Mouse (Mus musculus) intestine, embryonic 14.5 days (tissue): ENCODE data around the gene Cadm4. TPM values are rescaled to one million over a fixed set of nuclear protein-coding genes. Genes with fewer than 3 reads are reported as not detected.
A peak's percentile ranks its signal among the peaks of the same experiment; 100 is the strongest.

Source experiments
- ATAC-seq: fragments of 200-750 bp; cut with Nextera tagmentation; replicated peaks from 2 replicates; pipeline ENCODE4 v1.8.0; 2017; ENCODE audit warnings: low read depth, moderate number of reproducible peaks, moderate TSS enrichment, moderate library complexity; ENCODE audit not compliant: low FRiP score, low TSS enrichment
- DNase-seq: peaks from one replicate; pipeline ENCODE4 v3.0.0-alpha.2; 2018; ENCODE audit warnings: low spot score
- H3K27ac ChIP-seq: fragments of 300-500 bp; sonication (generic); 2 replicates; pipeline ENCODE4 v1.5.1; 2014; ENCODE audit warnings: low read depth, mild to moderate bottlenecking, control low read depth
- H3K27me3 ChIP-seq: fragments of 300-500 bp; sonication (generic); replicated peaks from 2 replicates; pipeline ENCODE4 v1.6.1; 2014; ENCODE audit warnings: low read length, control low read depth; ENCODE audit not compliant: control insufficient read depth, insufficient read depth
- H3K36me3 ChIP-seq: fragments of 300-500 bp; sonication (generic); 2 replicates; pipeline ENCODE4 v1.6.1; 2014; ENCODE audit warnings: low read length, control low read depth; ENCODE audit not compliant: control insufficient read depth, insufficient read depth
- H3K4me1 ChIP-seq: fragments of 300-500 bp; sonication (generic); replicated peaks from 2 replicates; pipeline ENCODE4 v1.6.1; 2014; ENCODE audit warnings: low read length, control low read depth, mixed read lengths; ENCODE audit not compliant: control insufficient read depth, insufficient read depth
- H3K4me2 ChIP-seq: fragments of 300-500 bp; sonication (generic); 2 replicates; pipeline ENCODE4 v1.6.1; 2014; ENCODE audit warnings: low read length
- H3K4me3 ChIP-seq: fragments of 300-500 bp; sonication (generic); 2 replicates; pipeline ENCODE4 v1.5.1; 2014; ENCODE audit warnings: low read depth, low read length, control low read depth, mixed read lengths
- H3K9ac ChIP-seq: fragments of 300-500 bp; sonication (generic); 2 replicates; pipeline ENCODE4 v1.6.1; 2014; ENCODE audit warnings: mild to moderate bottlenecking, low read length
- H3K9me3 ChIP-seq: fragments of 300-500 bp; sonication (generic); 2 replicates; pipeline ENCODE4 v1.6.1; 2016; ENCODE audit warnings: low read length, control low read depth; ENCODE audit not compliant: control insufficient read depth
- WGBS: fragments of 180-500 bp; shearing (Covaris S2); extraction: QIAGEN DNeasy Blood & Tissue Kit; methylation state at CpG from one replicate; pipeline ENCODE4 v1.1.7; 2014; 5-methylcytosine and 5-hydroxymethylcytosine counted together
- polyA plus RNA-seq: library from polyadenylated mRNA; unstranded; fragments of >200 nt; fragmentation: Nextera tagmentation; extraction: Ambion mirVana; gene quantifications from 2 replicates; pipeline ENCODE4 v1.2.1, GENCODE M21; 2014

The Cadm4 gene
- polyA plus RNA-seq: 0.64 and 1.7 TPM in 2 replicates

DNA sequence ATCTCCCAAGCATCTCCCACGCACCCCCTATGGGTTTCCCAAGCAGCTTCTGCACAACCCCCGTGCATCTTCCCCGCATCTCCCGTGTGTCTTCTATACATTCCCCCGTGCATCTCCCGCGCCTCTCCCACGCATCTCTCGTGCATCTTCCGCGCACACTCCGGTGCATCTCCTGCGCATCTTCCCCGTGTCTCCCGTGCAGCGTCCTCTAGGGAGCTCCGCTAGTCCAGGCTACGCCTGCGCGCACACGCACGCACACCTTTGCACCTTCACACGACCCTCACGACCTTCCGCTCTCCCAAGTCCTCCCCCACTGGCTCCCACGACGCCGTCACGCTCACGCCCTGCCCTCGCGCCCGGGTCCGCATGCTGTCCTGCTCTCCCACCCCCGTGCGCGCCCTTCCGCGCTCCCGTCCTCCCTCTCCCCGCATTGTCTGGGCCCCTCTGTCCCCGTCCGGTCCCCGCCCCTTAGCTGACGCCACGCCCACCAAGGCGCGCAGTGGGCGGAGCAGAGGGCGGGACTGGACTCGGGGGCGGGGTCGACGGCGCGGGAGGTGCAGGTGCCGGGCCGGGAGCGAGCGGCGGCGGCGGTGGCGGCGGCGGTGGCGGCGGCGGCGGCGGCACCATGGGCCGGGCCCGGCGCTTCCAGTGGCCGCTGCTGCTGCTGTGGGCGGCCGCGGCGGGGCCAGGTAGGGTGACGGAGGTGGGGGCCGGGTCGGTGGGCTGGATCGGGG, at the start of gene Cadm4:
TSS of gene Cadm4 (plus strand) at position 550 of the 734 bp plus-strand sequence.
- peak; percentile 97 for DNase-seq
- WGBS: under 1% methylated on average over 56 of the region's 83 CpGs
- Histone ChIP-seq H3K9ac (peak within 1 kb of the TSS; percentile 59), H3K27me3 (peaks cover 16% of the 10 kb centered on the region), H3K4me1 (no peaks in the 10 kb centered on the region), H3K4me3 (peak within 1 kb of the TSS; percentile 47), H3K4me2 (peak within 1 kb of the TSS; percentile 57), H3K27ac (no peak within 1 kb of the TSS), H3K36me3 (no peaks in the 10 kb centered on the region), H3K9me3 (0 out of 2 replicates have a peak, but pooled peaks cover 2% of the 10 kb centered on the region)
- peak; percentile 87 for ATAC-seq

- WGBS: 74% methylated on average over 5 of the region's 5 CpGs
These were observed 46.5 kb upstream of the Cadm4 start for GRCm38 (mm10) chr7:24435305-24435704.

DNA sequence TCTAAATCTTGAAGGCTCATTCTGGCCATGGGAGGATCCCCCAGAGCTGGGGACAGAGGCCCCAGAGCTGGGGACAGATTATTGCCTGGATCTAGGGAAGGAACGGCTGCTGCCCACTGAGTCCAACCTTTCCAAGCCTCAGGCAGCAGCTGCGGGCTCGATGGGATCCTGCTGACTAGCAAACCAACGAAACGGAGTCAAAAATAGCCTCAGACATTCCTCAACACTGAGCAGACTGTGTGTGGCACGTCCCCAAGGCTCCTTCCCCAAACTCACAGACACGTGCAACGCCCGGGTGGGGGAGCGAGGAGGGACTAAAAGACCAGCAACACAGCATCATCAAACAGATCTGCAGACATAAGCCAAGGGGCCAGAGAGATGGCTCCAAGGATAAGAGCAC, 43.8 kb upstream of the Cadm4 start:
- H3K9me3 ChIP-seq: peaks cover under 1% of the 10 kb centered on the region; the same call in 1 of the 2 replicates
- ATAC-seq (no peak), DNase-seq (no peak)
- no peaks in the 10 kb centered on the region; the same call in 1 of the 2 replicates for H3K27me3 ChIP-seq
- H3K36me3 ChIP-seq: no peaks in the 10 kb centered on the region
- no peak overlapping the region for H3K4me3 ChIP-seq
- H3K4me2 ChIP-seq: no peak overlapping the region
- H3K27ac ChIP-seq: no peak overlapping the region
- 68% methylated on average over 10 of the region's 10 CpGs for WGBS
- no peak overlapping the region for H3K9ac ChIP-seq
- no peaks in the 10 kb centered on the region for H3K4me1 ChIP-seq

More at GRCm38 (mm10) chr7:24435305-24435704, 46.5 kb upstream of the Cadm4 start:
- Histone ChIP-seq H3K9ac (no peak overlapping the region), H3K27ac (no peak overlapping the region), H3K27me3 (peaks cover 8% of the 10 kb centered on the region; the same call in 1 of the 2 replicates), H3K4me3 (no peak overlapping the region), H3K4me2 (no peak overlapping the region), H3K36me3 (no peaks in the 10 kb centered on the region), H3K9me3 (peaks cover 6% of the 10 kb centered on the region; the same call in 1 of the 2 replicates), H3K4me1 (no peaks in the 10 kb centered on the region)
- ATAC-seq (no peak), DNase-seq (no peak)

DNA sequence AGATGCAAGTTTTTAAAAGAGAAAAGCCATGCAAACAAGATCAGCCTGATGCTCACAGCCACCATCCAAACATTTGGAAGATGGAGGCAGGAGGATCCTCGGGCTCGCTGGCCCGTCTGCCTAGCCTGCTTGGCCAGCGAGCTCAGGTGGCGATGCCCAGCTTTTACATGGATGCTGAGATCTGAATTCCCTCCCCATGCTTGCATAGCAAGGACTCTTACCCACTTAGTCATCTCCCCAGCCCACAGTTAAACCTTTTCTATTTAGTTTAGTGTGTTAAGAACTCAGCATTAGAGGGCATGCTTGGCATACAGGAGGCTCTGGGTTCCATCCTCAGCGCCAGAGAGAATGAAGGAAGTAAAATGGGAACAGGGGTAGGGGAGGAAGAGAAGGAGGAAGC, 42.6 kb upstream of the Cadm4 start:
- H3K9me3 ChIP-seq: no peaks in the 10 kb centered on the region
- H3K9ac ChIP-seq: no peak overlapping the region
- 82% methylated on average over 6 of the region's 6 CpGs for WGBS
- no peak overlapping the region for H3K4me3 ChIP-seq
- no peaks in the 10 kb centered on the region for H3K36me3 ChIP-seq
- no peaks in the 10 kb centered on the region for H3K4me1 ChIP-seq
- H3K27ac ChIP-seq: no peak overlapping the region
- H3K27me3 ChIP-seq: no peaks in the 10 kb centered on the region
- no peak for DNase-seq
- no peak for ATAC-seq
- H3K4me2 ChIP-seq: no peak overlapping the region

DNA sequence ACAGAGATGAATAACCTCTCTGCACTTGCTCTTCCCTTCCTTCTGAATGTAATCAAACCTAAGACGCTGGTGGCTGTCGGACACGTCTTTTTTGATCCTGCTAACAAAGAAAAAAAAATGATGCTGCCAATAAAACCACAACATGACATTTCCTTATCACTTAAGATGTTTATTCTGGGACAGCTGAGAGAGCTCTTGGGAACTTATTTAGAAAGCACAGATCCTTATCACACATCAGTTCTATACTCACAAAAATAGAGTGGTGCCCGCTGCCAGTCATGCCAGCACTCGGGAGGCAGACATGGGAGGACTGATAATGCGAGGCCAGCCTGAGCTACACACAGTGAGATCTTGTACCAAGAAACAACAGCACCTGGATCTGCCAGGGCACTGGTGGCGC, 41.9 kb upstream of the Cadm4 start:
- Histone ChIP-seq H3K4me3 (no peak overlapping the region), H3K9ac (no peak overlapping the region), H3K4me2 (no peak overlapping the region), H3K27me3 (no peaks in the 10 kb centered on the region), H3K4me1 (no peaks in the 10 kb centered on the region), H3K9me3 (no peaks in the 10 kb centered on the region), H3K27ac (no peak overlapping the region), H3K36me3 (no peaks in the 10 kb centered on the region)
- DNase-seq: no peak
- WGBS: 61% methylated on average over 7 of the region's 7 CpGs
- no peak for ATAC-seq

DNA sequence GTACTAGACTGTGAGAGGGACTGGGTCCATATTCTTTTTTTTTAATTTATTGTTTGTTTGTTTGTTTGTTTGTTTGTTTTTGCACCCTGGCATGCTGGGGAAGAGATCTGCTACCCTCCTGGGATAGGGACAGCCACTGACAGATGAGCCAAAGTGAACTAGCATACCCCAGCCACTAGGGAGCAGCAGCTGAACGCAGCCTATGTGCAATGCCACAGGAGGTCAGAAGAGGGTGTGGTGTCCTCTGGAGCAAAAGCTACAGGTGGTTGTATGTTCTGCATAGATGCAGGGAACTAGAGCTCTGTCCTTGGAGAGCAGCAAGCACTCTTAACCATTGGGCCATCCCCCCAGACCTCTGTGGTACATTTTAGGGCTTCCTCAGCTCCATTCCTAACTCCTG, 40.0 kb upstream of the Cadm4 start:
- WGBS: 6% methylated on average over 1 of the region's 1 CpGs
- no peak overlapping the region for H3K27ac ChIP-seq
- no peaks in the 10 kb centered on the region for H3K36me3 ChIP-seq
- DNase-seq (peak; percentile 73), ATAC-seq (peak; percentile 78)
- no peak overlapping the region for H3K9ac ChIP-seq
- no peak overlapping the region for H3K4me2 ChIP-seq
- no peaks in the 10 kb centered on the region for H3K9me3 ChIP-seq
- H3K4me1 ChIP-seq: no peaks in the 10 kb centered on the region
- H3K27me3 ChIP-seq: no peaks in the 10 kb centered on the region
- H3K4me3 ChIP-seq: no peak overlapping the region

GRCm38 (mm10) chr7:24442313-24442712, 39.5 kb upstream of the Cadm4 start:
- no peaks in the 10 kb centered on the region for H3K4me1 ChIP-seq
- no peak overlapping the region for H3K27ac ChIP-seq
- H3K4me3 ChIP-seq: no peak overlapping the region
- H3K27me3 ChIP-seq: no peaks in the 10 kb centered on the region
- ATAC-seq (no peak), DNase-seq (no peak)
- H3K4me2 ChIP-seq: no peak overlapping the region
- no peaks in the 10 kb centered on the region for H3K9me3 ChIP-seq
- no peak overlapping the region for H3K9ac ChIP-seq
- WGBS: 74% methylated on average over 8 of the region's 8 CpGs
- H3K36me3 ChIP-seq: no peaks in the 10 kb centered on the region

DNA sequence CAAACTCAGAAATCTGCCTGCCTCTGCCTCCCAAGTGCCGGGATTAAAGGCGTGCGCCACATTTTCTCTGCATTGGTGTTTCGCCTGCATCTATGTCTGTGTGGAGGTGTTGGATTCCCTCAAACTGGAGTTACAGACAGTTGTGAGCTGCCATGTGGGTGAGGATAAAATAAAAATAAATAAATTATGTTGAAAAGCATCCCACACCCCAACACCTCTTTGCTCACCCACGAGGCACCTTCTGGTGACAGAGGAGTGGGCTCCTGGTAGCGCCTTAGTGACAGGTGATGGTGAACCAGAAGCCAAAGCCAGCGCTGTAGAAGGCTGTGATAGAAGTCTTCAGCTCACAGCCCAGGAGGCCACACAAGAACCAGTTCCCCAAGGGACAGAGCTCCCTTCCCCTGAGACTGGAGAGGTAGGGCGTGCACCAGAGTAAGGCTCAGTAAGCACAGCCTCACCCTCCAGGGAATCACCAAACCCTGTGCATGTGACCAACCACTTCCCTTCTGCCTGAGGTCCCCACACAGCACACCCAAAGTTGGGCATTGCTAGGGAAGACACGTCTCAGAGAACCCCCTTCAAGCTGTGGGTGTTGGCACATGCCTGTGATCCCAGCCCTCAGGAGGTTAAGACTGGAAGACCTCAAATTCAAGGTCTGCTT, 36.4 kb upstream of the Cadm4 start:
- Histone ChIP-seq H3K27ac (no peak overlapping the region), H3K36me3 (no peaks in the 10 kb centered on the region), H3K9me3 (no peaks in the 10 kb centered on the region), H3K4me2 (no peak overlapping the region), H3K4me3 (no peak overlapping the region), H3K9ac (no peak overlapping the region), H3K27me3 (no peaks in the 10 kb centered on the region), H3K4me1 (no peaks in the 10 kb centered on the region)
- no peak for ATAC-seq
- DNase-seq: no peak
- WGBS: 89% methylated on average over 9 of the region's 9 CpGs
